In the genomic region with DNA sequence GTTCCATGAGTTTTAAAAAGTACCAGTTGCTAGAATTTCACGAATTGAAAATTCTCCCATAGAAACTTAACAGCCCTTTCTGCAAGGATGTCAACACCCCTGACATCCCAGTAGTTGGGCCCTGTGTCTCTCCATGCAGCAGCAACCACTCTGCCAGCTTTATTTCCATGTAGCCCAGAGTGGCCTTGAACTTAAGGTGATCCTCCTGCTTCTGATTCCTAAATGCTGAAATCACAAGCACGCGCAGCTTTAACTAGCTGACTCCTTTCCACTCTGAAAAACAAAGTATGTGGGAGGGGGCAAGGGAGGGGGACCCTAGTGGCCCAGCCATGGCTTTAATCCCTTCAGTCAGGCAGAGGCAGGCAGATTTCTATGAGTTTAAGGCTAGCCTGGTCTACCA, we compare ENCODE assay signal across 35 mouse cellular contexts. TPM values are rescaled to one million over a fixed set of nuclear protein-coding genes. Genes with fewer than 3 reads are reported as not detected.
"Had no signal": no experiment of that assay in that cellular context is flagged by ENCODE, and none has a peak within 500 bp of the region (broad histone marks: within the 10 kb centered on the region; RNA-seq: fewer than 3 reads in every experiment).

No protein-coding gene starts in this region.

- DNase-seq: heart, postnatal 10 days; heart, postnatal 14 days; heart, postnatal 36 days; heart, postnatal 4 days; kidney, adult 11 months; kidney, adult 18-20 months; kidney, adult 2 months; kidney, adult 8-10 months; kidney, adult 9 months; kidney, postnatal 10 days; kidney, postnatal 14 days; kidney, postnatal 25 days; kidney, postnatal 36 days; layer of hippocampus, adult 9-11 months; layer of hippocampus, postnatal 36 days had no signal

- ATAC-seq: hindbrain, embryonic 16.5 days; hindbrain, postnatal 0 days; intestine, embryonic 15.5 days; intestine, embryonic 16.5 days; intestine, postnatal 0 days had no signal

RNA-seq across cellular contexts. Expression of a gene that starts 18.5 kb away (rescaled TPM):
- total RNA-seq: heart, postnatal 25 days; heart, postnatal 36 days; heart, postnatal 4 days; hematopoietic stem cell, adult 5-6 weeks had no signal

RNA-seq across cellular contexts. Expression of a gene that starts 26.7 kb away (rescaled TPM):
- total RNA-seq: heart, postnatal 10 days; heart, postnatal 14 days; heart, postnatal 25 days; heart, postnatal 36 days; heart, postnatal 4 days; hematopoietic stem cell, adult 5-6 weeks; left cerebral cortex, adult 18-20 months had no signal
- polyA plus RNA-seq: heart, embryonic 12.5 days; heart, embryonic 13.5 days; heart, embryonic 14.5 days; heart, embryonic 15.5 days; heart, embryonic 16.5 days; heart, postnatal 0 days; intestine, embryonic 14.5 days; intestine, embryonic 15.5 days; intestine, embryonic 16.5 days; intestine, postnatal 0 days; kidney, adult 2 months; kidney, embryonic 14.5 days; kidney, embryonic 15.5 days; kidney, embryonic 16.5 days; kidney, postnatal 0 days; large intestine, adult 2 months had no signal
